Mouse (Mus musculus) heart, adult 11 months (tissue): ENCODE results near the gene Slc2a6.

Experiments
- DNase-seq: peaks from one replicate; pipeline ENCODE4 v3.0.0; 2022

Slc2a6 gene

DNA sequence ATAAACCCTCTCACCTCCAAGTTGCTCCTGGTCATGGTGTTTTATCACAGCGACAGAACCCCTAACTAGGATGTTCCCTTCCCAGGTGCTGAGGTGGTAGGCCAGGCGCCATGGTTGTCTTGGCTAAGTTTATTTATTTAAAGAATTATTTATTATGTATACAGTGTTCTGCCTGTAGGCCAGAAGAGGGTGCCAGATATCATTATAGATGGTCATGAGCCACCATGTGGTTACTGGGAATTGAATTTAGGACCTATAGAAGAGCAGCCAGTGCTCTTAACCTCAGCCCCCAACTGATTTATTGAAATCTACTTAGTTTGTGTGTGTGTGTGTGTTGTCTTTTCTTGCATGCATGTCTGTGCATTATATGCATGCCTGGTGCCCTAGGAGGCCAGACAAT, 4.6 kb upstream of the Slc2a6 start:
- DNase-seq: no peak

DNA sequence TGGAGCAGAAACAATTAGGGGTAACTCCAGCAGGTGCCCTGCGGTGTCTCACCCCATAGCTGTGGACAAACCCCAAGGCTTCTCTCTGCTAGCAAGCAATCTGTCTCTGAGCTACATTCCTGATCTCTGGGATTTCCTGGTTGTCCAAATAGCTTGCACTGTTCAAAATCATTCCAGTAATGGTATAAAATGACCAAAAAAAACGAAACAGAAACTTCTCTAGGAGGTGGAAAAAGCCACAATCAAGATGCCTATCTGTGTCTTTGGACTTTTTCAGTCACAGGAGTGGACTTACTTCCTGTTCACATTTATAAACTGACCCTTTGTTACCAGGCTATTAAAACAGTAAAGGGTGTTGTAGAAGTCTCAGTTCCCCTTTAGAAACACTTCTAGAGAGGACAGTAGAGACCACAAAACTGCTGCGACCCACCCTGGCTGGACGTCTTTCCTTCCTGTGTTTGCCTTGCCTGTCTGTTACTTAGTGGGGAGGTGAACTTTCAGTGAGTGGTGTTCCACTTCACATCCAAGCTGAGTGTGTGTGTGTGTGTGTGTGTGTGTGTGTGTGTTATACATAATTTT, 728 bp upstream of the Slc2a6 start:
- DNase-seq: no peak

DNA sequence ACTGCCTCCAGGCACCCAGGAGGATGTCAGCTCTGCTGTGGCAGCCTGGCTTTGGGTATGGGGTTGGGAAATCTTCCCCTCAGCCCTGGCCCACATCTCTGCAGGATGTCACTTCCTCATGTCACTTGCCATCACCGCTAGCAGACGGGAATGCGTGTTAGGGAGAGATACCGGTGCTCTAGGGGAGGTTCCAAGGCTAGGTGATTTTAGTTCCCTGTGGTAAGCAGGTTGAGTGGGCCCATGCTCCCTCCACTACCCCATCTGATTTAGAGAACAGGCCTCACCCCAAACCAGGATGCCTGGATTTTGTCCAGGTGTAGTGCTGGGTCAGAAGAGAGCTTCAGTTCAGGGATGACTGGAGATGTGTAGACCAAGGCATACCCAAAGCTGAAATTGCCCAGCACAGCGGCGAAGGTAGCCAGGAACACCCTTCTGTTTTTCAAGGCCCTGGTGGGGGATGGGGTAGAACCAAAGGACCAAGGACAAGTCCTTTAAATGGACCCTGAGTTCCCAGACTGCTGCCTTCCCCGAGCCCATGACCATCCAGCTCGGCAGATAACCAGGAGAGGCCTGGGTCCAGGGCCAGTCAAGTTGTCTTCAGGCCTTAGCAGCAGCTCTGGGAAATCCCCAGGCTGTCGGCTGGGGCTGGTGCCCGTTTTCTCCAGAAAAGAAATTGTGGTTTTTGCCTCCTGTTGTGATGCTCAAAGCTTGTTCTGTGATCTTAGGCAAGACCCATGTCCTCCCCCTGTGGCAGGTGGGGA, 761 bp downstream of the Slc2a6 start:
- no peak for DNase-seq

DNA sequence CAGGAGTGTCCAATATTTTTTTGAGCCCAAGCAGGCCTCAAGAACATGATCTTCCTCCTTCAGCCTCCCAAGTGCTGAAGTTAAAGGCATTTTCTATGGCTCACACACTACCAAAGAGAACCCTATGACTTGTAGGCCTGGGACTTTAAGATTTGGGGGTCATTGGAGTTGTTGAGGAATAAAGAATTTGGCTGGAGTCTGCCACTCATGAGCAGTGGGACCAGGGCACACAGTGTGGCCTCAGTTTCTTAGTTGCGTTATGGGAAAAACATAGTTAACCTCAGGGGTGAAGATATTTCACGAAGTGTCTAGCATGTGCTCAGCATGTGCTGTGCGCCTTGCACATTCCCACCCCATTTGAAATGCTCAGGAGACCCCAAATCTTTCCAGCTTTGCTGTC, 1.5 kb downstream of the Slc2a6 start:
- no peak for DNase-seq

DNA sequence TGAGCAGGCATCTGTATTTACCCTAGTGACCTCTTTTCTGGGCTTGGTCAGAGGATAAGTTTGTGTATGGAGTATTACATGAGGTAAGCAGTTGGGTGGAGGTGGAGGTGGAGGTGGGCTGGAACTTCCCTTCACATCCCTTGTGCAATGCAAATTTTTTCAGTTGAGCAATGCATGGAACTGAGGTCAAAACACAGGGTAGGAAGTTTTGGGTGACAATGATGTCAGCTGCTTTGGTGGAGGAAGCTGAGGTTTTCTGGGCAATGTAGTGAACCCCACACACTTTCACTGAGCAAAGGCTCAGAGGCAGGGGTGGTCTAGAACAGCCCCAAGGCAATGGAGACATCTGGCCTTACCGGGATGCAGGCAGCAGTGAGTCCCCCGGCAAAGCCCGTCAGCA, 2.3 kb downstream of the Slc2a6 start:
- no peak for DNase-seq

DNA sequence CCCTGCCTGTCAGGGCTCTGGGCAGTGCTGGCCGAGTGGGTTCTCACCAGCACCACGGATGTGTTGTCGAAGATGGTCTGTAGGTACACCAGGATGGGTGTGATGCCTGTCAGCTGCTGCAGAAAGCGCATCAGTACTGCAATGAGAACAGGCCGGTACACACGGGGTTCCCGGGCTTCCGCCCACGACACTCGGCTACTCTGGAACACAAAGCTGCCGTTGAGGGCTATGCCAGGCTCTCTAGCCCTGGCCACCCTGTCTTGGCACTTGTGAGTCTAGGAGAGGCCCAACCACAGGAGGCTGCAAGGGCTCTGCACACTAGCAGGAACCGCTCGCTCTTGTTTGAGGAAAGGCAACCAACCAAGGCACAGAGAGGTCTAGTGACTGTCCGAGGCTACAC, 3.7 kb downstream of the Slc2a6 start:
- DNase-seq: no peak

DNA sequence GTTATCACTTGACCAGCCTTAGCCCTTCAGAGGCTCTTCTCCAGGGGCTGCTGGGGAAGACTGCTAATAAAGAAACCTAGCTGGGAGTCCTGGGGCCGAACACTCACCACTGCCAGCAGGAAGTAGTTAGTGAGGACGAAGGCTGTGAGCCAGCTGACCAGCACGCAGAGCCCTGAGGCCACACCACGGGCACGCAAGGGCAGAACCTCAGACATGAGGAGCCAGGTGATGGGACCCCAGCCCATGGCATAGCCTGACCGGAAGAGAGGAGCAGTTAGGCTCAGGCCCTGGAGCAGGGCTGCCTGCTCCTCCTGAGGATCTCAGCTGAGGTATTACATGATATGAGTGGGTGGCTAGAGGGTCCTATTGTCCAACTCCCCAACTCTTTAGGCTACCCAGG, 5.2 kb downstream of the Slc2a6 start:
- no peak for DNase-seq

DNA sequence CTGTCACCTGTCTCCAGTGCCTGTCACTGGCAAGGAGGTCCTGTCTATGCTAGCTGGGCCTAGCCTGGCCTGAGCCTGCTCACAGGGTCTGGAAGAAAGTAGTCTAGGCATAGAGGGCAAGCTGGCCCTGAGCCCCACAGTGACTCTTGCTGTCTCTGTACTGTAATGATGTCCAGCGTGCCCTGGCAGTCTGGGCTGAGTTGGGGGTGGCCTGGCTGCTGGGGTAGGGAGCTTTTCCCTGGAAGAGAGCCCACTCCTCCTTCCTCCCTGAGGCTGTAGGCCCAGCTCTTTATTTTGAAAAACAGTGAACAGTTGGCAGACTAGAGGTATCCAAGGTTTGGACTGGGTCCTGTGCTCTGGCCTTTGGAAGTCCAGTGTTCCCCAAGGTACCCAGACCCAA, 6.7 kb downstream of the Slc2a6 start:
- DNase-seq: no peak

DNA sequence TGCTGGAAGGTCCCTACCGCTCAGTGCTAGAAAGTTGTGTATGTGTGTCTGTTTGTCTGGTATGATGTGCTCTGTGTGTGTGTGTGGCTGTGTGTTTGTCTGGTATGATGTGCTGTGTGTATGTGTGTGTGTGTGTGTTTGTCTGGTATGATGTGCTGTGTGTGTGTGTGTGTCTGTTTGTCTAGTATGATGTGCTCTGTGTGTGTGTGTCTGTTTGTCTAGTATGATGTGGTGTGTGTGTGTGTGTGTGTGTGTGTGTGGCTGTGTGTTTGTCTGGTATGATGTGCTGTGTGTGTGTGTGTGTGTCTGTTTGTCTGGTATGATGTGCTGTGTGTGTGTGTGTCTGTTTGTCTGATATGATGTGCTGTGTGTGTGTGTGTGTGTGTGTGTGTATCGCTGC, 8.3 kb downstream of the Slc2a6 start:
- DNase-seq: no peak

DNA sequence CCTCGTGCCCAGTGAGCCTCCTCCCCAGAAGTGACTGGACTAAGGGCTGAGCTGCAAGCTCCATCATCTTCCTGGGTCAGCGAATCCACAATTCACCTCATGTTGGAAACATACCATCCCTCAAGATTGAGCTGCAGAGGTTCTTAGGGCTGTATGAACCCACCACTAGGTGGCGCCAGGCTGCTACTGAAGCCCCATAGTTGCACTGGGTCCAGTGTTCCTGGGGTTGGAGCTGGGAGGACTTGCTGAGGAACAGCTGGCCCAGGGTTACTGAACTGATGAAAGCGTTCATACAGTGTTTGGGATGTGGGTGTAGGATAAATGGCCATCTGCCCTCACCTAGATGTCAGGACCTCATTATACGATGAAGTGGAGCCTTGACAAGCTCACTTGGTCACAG, 10.0 kb downstream of the Slc2a6 start:
- DNase-seq: peak; percentile 95

DNA sequence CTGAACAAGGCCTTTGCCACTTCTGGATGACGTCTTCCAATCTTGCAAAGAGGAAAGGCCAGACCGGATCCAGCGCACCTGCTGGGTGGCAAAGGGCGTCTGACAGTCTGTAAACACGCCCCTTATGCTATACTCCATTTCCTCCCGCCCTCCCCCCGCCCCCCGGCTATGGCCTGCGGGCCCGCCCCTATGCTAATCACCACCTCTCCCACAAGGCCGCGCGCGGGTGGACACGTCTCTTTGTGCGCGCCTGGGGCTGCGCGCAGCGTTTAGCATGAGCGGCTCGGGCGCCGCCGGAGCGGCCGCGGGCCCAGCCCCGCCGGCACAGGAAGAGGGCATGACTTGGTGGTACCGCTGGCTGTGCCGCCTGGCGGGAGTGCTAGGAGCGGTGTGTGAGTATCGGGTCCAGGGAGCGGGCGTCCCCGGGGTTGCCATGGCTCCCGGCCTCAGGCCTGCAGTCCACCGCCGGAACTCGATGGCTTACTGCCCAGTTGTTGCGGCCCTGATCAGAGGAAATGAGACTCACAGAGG, 18.0 kb downstream of the Slc2a6 start, which contains the start of gene Cacfd1:
TSS of gene Cacfd1 (plus strand) at position 213 of the 531 bp plus-strand sequence.
- peak; percentile 99 for DNase-seq

DNA sequence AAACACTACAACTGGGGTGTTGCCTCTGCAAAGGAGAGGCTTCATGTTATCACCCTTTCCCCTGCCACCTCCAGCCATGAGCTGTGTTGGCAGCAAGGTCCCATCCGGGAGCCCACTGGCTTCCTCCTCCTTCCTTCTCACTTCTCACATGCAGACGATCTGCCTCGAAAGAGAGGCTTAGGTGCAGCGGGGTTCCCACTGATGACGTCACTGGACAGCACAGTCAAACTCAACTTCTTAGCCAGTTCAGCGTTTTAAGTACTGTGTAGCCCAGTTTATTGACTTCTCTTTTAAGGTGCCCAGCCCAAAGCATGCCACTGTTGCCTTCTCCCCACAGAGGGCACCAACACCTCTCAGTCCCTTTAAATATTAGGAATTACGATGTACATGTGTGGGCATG, 20.1 kb downstream of the Slc2a6 start:
- DNase-seq: peak; percentile 86

DNA sequence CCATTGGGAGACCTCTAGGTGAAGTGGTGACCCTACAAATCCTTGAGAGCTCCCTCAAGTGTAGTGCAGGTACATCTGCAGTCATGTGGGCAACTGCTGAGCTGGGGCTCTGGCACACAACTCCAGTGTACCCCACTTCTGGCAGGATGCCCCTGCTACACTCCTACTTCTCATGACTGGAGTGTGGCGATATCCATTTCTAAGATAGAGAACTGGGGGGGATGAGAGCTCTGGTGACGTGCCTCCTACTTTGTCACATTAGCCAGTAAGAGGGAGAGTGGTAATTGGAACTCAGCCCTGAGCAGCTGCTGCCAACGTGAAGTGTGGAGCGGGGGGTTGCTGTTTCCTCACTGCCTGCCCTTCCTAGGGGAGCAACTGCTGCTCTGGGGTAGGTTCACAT, 21.5 kb downstream of the Slc2a6 start:
- DNase-seq: peak; percentile 80

DNA sequence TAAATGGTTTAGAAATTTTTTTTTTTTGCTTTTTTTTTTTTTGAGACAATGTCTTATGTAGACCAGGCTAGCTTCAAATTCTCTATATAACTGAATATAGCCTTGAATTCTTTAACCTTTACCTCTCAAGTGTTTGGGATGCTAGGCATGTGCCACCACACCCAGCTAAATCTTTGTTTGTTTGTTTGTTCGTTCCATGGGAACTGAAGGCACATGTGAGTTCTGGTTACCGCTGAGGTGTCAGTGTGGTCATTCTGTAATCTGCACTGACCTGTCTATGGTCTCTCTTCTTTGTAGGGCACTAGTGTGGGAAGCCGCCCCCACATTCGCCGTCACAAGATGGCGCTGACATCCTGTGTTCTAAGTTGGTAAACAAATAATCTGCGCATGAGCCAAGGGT, 29.8 kb downstream of the Slc2a6 start:
- no peak for DNase-seq

DNA sequence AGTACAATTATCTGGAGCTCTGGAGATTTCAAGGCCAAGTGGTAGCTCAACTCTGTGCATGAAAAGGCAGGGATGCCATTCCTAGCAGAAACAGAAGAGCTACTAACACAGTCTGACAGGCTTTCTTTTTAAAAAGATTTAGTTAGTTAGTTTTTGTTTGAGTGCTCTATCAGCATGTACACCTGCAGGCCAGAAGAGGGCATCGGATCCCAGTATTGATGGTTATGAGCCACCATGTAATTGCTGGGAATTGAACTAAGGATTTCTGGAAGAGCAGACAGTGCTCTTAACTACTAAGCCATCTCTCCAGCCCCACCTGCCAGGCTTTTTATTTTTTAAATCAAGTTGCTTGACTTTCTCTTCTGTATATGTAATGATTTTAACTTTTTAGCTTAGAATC, 30.3 kb downstream of the Slc2a6 start:
- DNase-seq: no peak

DNA sequence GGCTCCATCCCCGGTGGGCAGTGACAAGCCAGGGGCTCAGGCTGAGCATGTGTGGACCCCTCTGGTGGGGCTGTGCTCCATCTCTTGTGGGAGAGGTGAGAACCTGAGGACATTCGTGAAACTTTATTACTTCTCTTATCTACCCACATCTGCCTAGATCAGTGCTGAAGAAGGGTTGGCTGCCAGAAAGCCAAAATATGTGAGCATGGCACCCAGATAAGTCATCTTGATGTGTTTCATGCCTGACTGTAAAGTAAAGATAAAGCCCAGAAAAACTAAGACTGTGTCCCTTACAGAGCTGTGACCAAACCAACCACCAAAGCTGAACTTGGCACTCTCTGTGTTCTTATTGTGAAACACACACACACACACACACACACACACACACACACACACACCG, 33.9 kb downstream of the Slc2a6 start:
- DNase-seq: no peak

DNA sequence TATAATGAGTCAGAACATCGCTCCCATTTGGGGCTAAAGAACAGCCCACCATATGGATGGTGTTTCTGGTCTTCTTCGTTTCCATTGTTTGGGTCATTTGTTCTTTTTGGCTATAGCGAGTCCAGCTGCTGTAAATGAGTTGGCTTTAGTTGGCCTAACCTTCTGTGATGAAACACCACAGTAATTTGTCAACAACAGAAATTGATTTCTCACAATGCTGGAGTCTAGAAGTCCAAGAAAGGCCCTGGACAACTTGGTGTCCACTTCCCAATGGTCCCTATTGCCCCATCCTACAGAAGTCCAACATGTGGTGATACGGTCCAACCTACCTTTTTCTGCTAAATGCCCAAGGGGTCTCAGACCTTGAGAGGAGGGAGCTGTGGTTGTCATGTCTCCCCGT, 43.2 kb downstream of the Slc2a6 start:
- DNase-seq: no peak

DNA sequence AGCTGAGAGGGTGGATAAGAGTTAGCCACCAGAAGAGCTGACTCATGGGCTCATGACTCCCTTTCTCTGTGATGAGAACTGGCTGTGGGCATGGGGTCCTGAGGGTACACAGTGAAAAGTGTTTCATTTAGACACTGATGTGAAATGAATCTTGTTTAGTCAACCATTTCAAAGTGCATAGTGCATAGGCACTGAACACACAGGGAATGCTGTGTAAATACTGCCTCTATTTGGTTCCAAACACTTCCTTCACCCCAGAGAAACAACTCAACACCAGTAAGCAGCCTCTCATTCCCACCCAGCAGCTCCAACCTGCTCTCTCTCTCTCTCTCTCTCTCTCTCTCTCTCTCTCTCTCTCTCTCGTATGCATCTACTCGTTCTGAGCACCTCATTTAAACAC, 43.6 kb downstream of the Slc2a6 start:
- DNase-seq: no peak

DNA sequence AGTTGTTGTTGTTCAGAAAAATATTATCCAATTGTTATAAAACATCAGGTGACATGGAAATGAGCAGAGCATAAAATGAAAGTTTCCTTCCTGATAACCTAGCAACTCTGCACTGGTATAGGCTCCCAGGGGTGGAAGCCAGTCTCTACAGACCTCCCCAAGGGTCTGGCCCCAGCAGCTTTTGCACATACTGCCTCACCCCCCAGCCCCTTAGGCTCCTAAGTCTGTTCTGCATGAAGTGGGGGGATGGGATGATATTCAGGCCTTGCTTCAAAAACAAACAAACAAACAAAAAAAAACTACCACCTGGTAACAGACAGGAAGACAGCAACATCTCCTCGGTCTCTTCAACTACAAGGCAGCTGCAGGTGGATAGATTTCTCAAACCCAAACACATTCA, 47.4 kb downstream of the Slc2a6 start:
- DNase-seq: no peak

DNA sequence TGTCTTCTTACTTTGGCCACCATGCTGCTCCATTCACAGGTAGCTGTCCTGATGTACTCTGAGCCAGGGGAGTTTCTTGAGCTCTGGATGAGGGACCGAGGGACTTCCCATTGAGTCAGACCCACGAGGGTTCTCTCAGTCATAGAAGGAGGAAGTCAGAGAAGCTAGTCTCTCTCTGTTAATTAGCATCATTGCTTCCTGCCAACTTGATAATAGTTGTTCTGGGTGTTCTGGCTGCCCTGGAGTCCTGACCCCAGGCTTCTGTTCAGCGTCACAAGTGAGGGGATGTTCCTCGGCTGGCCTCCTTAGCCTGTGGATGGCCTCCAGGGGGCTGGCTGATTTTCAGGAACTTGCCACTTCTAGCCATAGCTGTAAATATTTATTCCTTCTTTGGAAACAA, 53.8 kb downstream of the Slc2a6 start:
- no peak for DNase-seq

DNA sequence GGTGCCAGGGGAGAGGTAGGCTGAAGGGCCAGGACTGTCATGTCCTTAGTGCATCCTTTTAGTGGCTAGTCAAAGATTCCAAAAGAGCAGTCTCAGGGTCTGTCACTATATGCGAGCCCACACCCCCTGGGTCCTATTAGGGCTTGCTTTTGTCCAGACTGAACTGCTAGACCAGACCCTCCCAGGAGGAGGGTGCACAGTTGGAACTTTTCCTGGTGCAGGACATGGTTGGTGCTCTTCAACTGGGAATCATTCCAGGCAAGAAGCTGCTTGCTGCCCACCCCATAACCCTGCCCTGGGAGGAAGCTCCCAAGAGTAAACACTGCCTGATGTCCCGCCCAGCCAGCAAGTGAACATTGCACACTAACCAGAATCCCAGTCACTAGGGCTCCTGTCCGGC, 54.7 kb downstream of the Slc2a6 start, which contains the start of gene Adamts13:
TSS of gene Adamts13 (plus strand) at position 301 of the 400 bp plus-strand sequence.
- DNase-seq: no peak
